Mouse (Mus musculus) heart, postnatal 0 days (tissue): Measurements from ENCODE around the gene Myrip. TPM values are rescaled to one million over a fixed set of nuclear protein-coding genes. Genes with fewer than 3 reads are reported as not detected.

Experiments used
- ATAC-seq: fragments of 200-750 bp; cut with Nextera tagmentation; 2 replicates; pipeline ENCODE4 v1.8.0; 2017; ENCODE audit warnings: low read depth, moderate number of reproducible peaks, moderate library complexity; ENCODE audit not compliant: insufficient read depth
- DNase-seq: peaks from one replicate; pipeline ENCODE4 v3.0.0-alpha.2; 2016; ENCODE audit warnings: low spot score
- H3K27ac ChIP-seq: fragments of 300-500 bp; sonication (generic); 2 replicates; pipeline ENCODE4 v1.5.1; 2014; ENCODE audit warnings: low read depth, mild to moderate bottlenecking
- H3K27me3 ChIP-seq: fragments of 300-500 bp; sonication (generic); 2 replicates; pipeline ENCODE4 v1.6.1; 2014; ENCODE audit warnings: low read length, mixed read lengths; ENCODE audit not compliant: control insufficient read depth, insufficient read depth
- H3K36me3 ChIP-seq: fragments of 300-500 bp; sonication (generic); replicated peaks from 2 replicates; pipeline ENCODE4 v1.6.1; 2014; ENCODE audit warnings: low read length, mixed read lengths; ENCODE audit not compliant: control insufficient read depth, insufficient read depth
- H3K4me1 ChIP-seq: fragments of 300-500 bp; sonication (generic); 2 replicates; pipeline ENCODE4 v1.6.1; 2014; ENCODE audit warnings: antibody characterized with exemption; ENCODE audit not compliant: control insufficient read depth, insufficient read depth
- H3K4me2 ChIP-seq: fragments of 300-500 bp; sonication (generic); 2 replicates; pipeline ENCODE4 v1.6.1; 2014; ENCODE audit warnings: low read depth, mild to moderate bottlenecking, low read length, moderate library complexity
- H3K4me3 ChIP-seq: fragments of 300-500 bp; sonication (generic); 2 replicates; pipeline ENCODE4 v1.5.1; 2014; ENCODE audit warnings: low read depth, low read length
- H3K9ac ChIP-seq: fragments of 300-500 bp; sonication (generic); replicated peaks from 2 replicates; pipeline ENCODE4 v1.6.1; 2014; ENCODE audit warnings: low read depth, low read length, mixed read lengths
- H3K9me3 ChIP-seq: fragments of 300-500 bp; sonication (generic); replicated peaks from 2 replicates; pipeline ENCODE4 v1.6.1; 2016; ENCODE audit warnings: low read length; ENCODE audit not compliant: control insufficient read depth
- CTCF ChIP-seq: IDR thresholded peaks from 2 replicates; pipeline ENCODE4 v1.5.1; 2016; ENCODE audit warnings: antibody characterized with exemption, control low read depth, low read depth
- EP300 ChIP-seq: IDR thresholded peaks from 2 replicates; pipeline ENCODE4 v1.6.1; 2016; ENCODE audit warnings: antibody characterized with exemption, low read depth
- WGBS: fragments of 180-500 bp; shearing (Covaris S2); extraction: QIAGEN DNeasy Blood & Tissue Kit; methylation state at CpG from one replicate; pipeline ENCODE4 v1.1.7; 2014; 5-methylcytosine and 5-hydroxymethylcytosine counted together
- polyA plus RNA-seq: library from polyadenylated mRNA; unstranded; fragments of >200 nt; fragmentation: Nextera tagmentation; extraction: Ambion mirVana; gene quantifications from 2 replicates; pipeline ENCODE4 v1.2.1, GENCODE M21; 2015
- total RNA-seq: library from RNA; depleted of rRNA; stranded (reverse); fragments of >200 nt; gene quantifications from 2 replicates; pipeline ENCODE4 v1.2.3, GENCODE M21; 2014; ENCODE audit warnings: low replicate concordance

Myrip gene
- total and polyA plus RNA-seq, 2 experiments from 2014 or later: 0.34 to 2.6 TPM

DNA sequence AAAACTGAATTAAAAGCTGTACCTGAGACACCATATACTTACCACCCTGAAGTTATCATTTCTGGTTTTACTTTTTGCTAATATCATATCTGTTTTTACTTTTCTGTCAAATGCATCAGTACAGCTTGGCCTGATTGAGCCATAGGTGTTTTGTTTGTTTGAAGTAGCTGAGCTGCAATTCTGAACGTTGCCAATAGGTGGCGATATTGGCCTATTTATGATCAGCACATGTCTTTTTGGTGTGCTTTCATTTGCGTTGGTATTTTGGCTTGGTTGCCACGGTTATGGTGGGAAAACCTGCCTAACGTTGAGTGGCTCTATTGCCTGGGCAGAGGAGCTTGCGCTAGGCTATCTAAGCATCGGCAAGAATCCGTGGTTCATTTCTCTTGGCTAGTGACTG lies 200.7 kb downstream of the Myrip start:
- ATAC-seq (no peak), DNase-seq (peak; percentile 70)
- H3K4me2 ChIP-seq: 0 out of 2 replicates have a peak overlapping the region, but pooled peaks have one; percentile 15
- H3K9ac ChIP-seq: no peak overlapping the region
- H3K36me3 ChIP-seq: no peaks in the 10 kb centered on the region
- TF ChIP-seq EP300 (no peak), CTCF (peak; percentile 90)
- 5% methylated on average over 8 of the region's 8 CpGs for WGBS
- H3K4me3 ChIP-seq: no peak overlapping the region
- H3K27me3 ChIP-seq: no peaks in the 10 kb centered on the region
- no peaks in the 10 kb centered on the region for H3K4me1 ChIP-seq
- H3K9me3 ChIP-seq: peaks cover 7% of the 10 kb centered on the region
- no peak overlapping the region for H3K27ac ChIP-seq

DNA sequence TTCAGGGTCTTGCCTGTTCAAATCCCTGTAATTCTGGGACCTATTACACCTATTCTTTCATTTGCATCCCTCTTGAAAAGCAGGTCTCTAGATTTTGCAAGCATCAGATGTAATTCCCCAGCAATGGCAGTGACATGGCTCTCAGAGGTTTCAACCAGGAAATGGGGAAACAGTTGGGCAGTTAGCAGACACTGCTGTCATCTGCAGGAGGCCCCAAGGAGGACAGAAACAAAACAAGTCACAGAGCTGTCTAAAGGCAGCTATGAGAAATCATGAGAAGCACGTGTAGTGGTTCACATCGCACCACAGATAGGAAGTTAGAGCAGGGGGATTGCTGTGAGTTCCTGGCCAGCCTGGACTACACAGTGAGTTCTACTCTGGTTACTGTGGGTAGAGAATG lies 203.1 kb downstream of the Myrip start:
- ATAC-seq (no peak), DNase-seq (no peak)
- Histone ChIP-seq H3K27ac (no peak overlapping the region), H3K9ac (no peak overlapping the region), H3K4me1 (no peaks in the 10 kb centered on the region), H3K4me2 (no peak overlapping the region), H3K9me3 (peaks cover 8% of the 10 kb centered on the region), H3K36me3 (no peaks in the 10 kb centered on the region), H3K27me3 (no peaks in the 10 kb centered on the region), H3K4me3 (no peak overlapping the region)
- TF ChIP-seq EP300 (no peak), CTCF (no peak)
- 69% methylated on average over 2 of the region's 2 CpGs for WGBS

DNA sequence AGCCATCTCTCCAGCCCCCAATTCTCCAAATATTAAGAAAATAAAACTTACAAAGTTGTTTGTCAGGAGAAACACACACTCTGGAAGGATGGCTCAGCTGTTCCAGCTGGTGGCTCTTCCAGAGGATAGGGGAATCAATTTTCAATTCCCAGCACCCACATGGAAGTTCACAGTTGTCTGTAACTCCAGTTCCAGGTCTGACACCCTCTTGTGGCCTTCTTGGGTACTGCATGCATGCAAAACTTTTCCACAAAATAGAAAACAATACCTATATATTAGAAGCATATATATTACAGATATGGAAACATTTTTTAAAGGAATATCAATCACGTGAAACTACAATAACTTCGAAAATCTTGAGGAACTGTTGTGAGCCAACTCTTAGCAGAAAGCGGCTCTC lies 210.5 kb downstream of the Myrip start:
- no peaks in the 10 kb centered on the region for H3K4me1 ChIP-seq
- peak; percentile 50 for TF ChIP-seq CTCF
- TF ChIP-seq EP300: no peak
- ATAC-seq: no peak
- no peak for DNase-seq
- no peaks in the 10 kb centered on the region for H3K36me3 ChIP-seq
- H3K4me3 ChIP-seq: no peak overlapping the region
- 62% methylated on average over 3 of the region's 3 CpGs for WGBS
- peaks cover 6% of the 10 kb centered on the region for H3K9me3 ChIP-seq
- no peak overlapping the region for H3K4me2 ChIP-seq
- H3K27ac ChIP-seq: no peak overlapping the region
- no peaks in the 10 kb centered on the region for H3K27me3 ChIP-seq
- no peak overlapping the region for H3K9ac ChIP-seq

- H3K27ac ChIP-seq: peak overlapping the region; percentile 43; the same call in 1 of the 2 replicates
- no peaks in the 10 kb centered on the region for H3K4me1 ChIP-seq
- no peaks in the 10 kb centered on the region for H3K36me3 ChIP-seq
- no peak overlapping the region for H3K9ac ChIP-seq
- no peak for DNase-seq
- no peak overlapping the region for H3K4me3 ChIP-seq
- WGBS: 59% methylated on average over 8 of the region's 8 CpGs
- no peaks in the 10 kb centered on the region for H3K27me3 ChIP-seq
- H3K9me3 ChIP-seq: 0 out of 2 replicates have a peak, but pooled peaks cover 3% of the 10 kb centered on the region
- TF ChIP-seq EP300: no peak
- no peak for TF ChIP-seq CTCF
- ATAC-seq: no peak
- H3K4me2 ChIP-seq: no peak overlapping the region
Observed at GRCm38 (mm10) chr9:120516720-120517119, 215.4 kb downstream of the Myrip start.

DNA sequence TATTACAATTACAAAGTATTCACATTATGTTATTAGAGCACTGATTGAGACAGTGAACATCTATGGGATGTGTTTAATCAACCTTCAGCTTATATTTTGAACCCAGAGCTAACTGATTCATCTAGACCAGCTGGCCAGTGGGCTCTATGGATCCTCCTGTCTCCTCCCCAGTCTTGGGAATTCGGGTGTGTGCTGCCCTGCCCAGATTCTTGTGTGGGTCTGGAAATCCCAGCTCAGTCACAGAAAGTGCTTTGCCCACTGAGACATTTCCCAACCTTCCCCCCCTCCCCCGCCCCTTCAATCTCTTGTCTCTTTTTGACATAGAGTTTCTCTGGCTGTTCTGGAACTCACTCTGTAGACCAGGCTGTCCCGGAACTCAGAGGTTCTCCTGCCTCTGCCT lies 217.6 kb downstream of the Myrip start:
- no peaks in the 10 kb centered on the region for H3K36me3 ChIP-seq
- TF ChIP-seq CTCF: no peak
- TF ChIP-seq EP300: no peak
- no peaks in the 10 kb centered on the region for H3K9me3 ChIP-seq
- no peak overlapping the region for H3K4me2 ChIP-seq
- DNase-seq (no peak), ATAC-seq (no peak)
- H3K4me1 ChIP-seq: no peaks in the 10 kb centered on the region
- H3K27ac ChIP-seq: no peak overlapping the region
- H3K4me3 ChIP-seq: no peak overlapping the region
- 70% methylated on average over 3 of the region's 3 CpGs for WGBS
- H3K9ac ChIP-seq: no peak overlapping the region
- no peaks in the 10 kb centered on the region for H3K27me3 ChIP-seq

GRCm38 (mm10) chr9:120519469-120520125 lies 218.3 kb downstream of the Myrip start:
- no peak overlapping the region for H3K9ac ChIP-seq
- H3K36me3 ChIP-seq: no peaks in the 10 kb centered on the region
- no peak for ATAC-seq
- H3K4me2 ChIP-seq: no peak overlapping the region
- DNase-seq: no peak
- TF ChIP-seq CTCF (no peak), EP300 (no peak)
- no peaks in the 10 kb centered on the region for H3K9me3 ChIP-seq
- H3K27ac ChIP-seq: no peak overlapping the region
- H3K27me3 ChIP-seq: no peaks in the 10 kb centered on the region
- H3K4me1 ChIP-seq: no peaks in the 10 kb centered on the region
- 60% methylated on average over 19 of the region's 19 CpGs for WGBS
- no peak overlapping the region for H3K4me3 ChIP-seq
